Mouse (Mus musculus) embryo, embryonic 9.5 days (tissue): ENCODE measurements at regions not wholly inside any gene's neighbourhood (a gene's known extent, or its start where the extent isn't known, plus 50 kb on each side); places are given as distances from the start of the nearest gene placed in this dataset.

Experiments used
- DNase-seq: peaks from one replicate; pipeline ENCODE4 v3.0.0-alpha.2; 2017; ENCODE audit errors: extremely low spot score

GRCm38 (mm10) chr10:53435181-53435874, 55.6 kb upstream of the Cep85l start:
- DNase-seq: peak; percentile 43

GRCm38 (mm10) chr10:53434376-53435171, 54.8 kb upstream of the Cep85l start:
- no peak for DNase-seq

DNA sequence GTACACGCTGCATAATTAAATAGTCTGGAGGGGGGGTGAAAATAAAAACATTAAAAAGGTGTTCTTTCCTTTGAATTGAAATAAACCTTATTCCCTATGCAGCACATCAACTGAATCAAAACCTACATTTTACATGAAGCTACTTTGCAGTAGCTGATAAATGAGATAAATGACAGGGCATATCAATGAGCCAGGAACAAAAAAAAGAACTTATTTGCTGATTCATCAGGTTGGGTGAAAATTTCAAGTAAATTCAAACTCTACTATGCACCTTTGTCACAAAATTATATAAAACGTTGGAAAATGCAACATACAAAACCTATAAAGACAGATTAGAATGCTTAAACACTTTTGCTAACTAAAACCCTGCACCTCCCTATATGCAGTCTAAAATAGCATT, 53.0 kb upstream of the Cep85l start:
- DNase-seq: no peak

- no peak for DNase-seq
These were observed 50.0 kb upstream of the Cep85l start for GRCm38 (mm10) chr10:53429539-53430344.
